Mouse (Mus musculus) olfactory bulb, adult 2 months (tissue): Measurements from ENCODE around the gene Zfp691.

Source experiments
- CTCF ChIP-seq: fragments of 200-500 bp; IDR thresholded peaks from 2 replicates; pipeline ENCODE4 v1.5.1; 2012; ENCODE audit warnings: low read depth, mild to moderate bottlenecking, low read length, moderate library complexity; ENCODE audit not compliant: insufficient read depth
- POLR2A ChIP-seq: fragments of 200-500 bp; IDR thresholded peaks from 2 replicates; pipeline ENCODE4 v1.6.1; 2012; ENCODE audit warnings: mild to moderate bottlenecking, low read depth, low read length, moderate library complexity; ENCODE audit not compliant: insufficient read depth

GRCm38 (mm10) chr4:119133306-119133705 is 40.7 kb downstream of the Zfp691 start:
- TF ChIP-seq CTCF = no peak
- no peak for TF ChIP-seq POLR2A
